Mouse (Mus musculus): ENCODE data around the gene Klhl2. TPM values are rescaled to one million over a fixed set of nuclear protein-coding genes. Genes with fewer than 3 reads are reported as not detected.

Gene Klhl2
- polyA plus RNA-seq, 1 experiment from 2014 or later: 10.1 TPM

DNA sequence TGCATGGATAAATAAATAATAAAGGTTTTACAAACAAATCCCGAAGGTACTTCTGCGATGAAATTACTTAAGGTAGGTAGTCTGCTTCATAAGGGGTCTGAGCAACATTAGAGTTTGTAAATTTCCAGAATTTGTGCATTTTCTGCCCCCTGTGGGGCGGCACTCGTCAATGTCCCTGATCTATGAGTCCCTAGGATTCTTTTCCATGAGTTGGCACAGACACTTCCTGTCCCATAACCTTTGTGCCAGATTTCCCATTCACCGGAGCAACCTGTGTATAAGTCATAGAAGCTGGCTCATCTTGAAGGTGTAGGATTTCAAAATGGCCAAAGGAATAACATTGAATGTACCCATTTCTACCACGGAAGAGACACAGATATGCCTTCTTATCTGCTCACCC is 159.5 kb downstream of the Klhl2 start:
- no peaks in the 10 kb centered on the region for H3K36me3 ChIP-seq (ENCODE audit: control insufficient read depth, insufficient read depth, low read length)
- no peak overlapping the region for H3K9ac ChIP-seq (ENCODE audit: low read depth, low read length)
- DNase-seq (ENCODE audit: low spot score) (no peak), ATAC-seq (replicated peaks; ENCODE audit: low FRiP score) (no peak)
- 84% methylated on average over 6 of the region's 6 CpGs for WGBS
- H3K27me3 ChIP-seq (replicated peaks; ENCODE audit: control insufficient read depth, insufficient read depth, low read length): peaks cover 22% of the 10 kb centered on the region
- H3K4me3 ChIP-seq (ENCODE audit: low read depth, low read length): no peak overlapping the region
- H3K27ac ChIP-seq (ENCODE audit: low read depth, low read length): no peak overlapping the region
- H3K4me2 ChIP-seq: no peak overlapping the region
- H3K4me1 ChIP-seq (replicated peaks; ENCODE audit: control insufficient read depth, insufficient read depth, low read length): no peaks in the 10 kb centered on the region
- H3K9me3 ChIP-seq (ENCODE audit: control insufficient read depth, low read length): no peaks in the 10 kb centered on the region

Other genes starting within 250 kb of the Klhl2 start
- gene Cpe, start 157.0 kb downstream of the Klhl2 start, polyA plus RNA-seq (2014; fragmentation: Nextera tagmentation; extraction: Ambion mirVana): 13.7 and 16.8 TPM in 2 replicates
- gene Msmo1, start 116.2 kb downstream of the Klhl2 start, polyA plus RNA-seq (2014; fragmentation: Nextera tagmentation; extraction: Ambion mirVana): 132 and 159 TPM in 2 replicates
- gene Tmem192, start 97.2 kb upstream of the Klhl2 start, polyA plus RNA-seq (2014; fragmentation: Nextera tagmentation; extraction: Ambion mirVana): 25.0 and 28.0 TPM in 2 replicates
- not detected in 2 replicates for gene Trim75, start 137.8 kb upstream of the Klhl2 start, polyA plus RNA-seq (2014; fragmentation: Nextera tagmentation; extraction: Ambion mirVana)
- gene Trim61, start 168.5 kb upstream of the Klhl2 start, polyA plus RNA-seq (2014; fragmentation: Nextera tagmentation; extraction: Ambion mirVana): 0.15 TPM in 1 of 2 replicates, not detected in the other
- gene Trim60, start 168.6 kb upstream of the Klhl2 start, polyA plus RNA-seq (2014; fragmentation: Nextera tagmentation; extraction: Ambion mirVana): not detected in 2 replicates
- 3.1 and 3.7 TPM in 2 replicates for gene Apela, start 187.3 kb upstream of the Klhl2 start, polyA plus RNA-seq (2014; fragmentation: Nextera tagmentation; extraction: Ambion mirVana)
- not detected in 2 replicates for gene Gm10663, start 225.0 kb upstream of the Klhl2 start, polyA plus RNA-seq (2014; fragmentation: Nextera tagmentation; extraction: Ambion mirVana)